Mouse (Mus musculus) ES-CJ7 (cell line): ENCODE data around the gene Dlec1.

Experiments
- DNase-seq: peaks from one replicate; pipeline ENCODE4 v3.0.0; 2011; ENCODE audit warnings: low read depth, low spot score

Gene Dlec1

DNA sequence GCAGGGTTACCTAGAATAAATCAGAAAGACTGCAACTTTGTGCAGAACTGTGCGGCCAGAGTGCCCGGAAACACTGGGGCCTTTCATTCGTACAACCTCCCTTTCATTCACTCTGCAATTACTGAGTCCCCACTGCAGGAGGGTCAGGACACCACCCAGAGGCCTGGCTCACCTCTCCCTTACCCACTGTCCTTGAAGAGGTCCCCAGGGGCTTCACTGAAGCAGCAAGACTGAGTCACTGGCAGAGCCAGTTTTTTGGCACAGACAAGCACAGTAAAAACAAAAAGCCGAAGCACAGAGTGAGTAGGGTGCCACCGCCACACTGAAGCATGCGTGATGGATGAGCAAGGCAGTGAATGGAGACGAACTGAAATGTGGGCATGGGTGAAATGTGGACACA lies 12.8 kb upstream of the Dlec1 start:
- no peak for DNase-seq

GRCm38 (mm10) chr9:119090462-119090861 lies 11.8 kb upstream of the Dlec1 start:
- DNase-seq, result no peak

- DNase-seq, result no peak
These were observed 10.5 kb upstream of the Dlec1 start for GRCm38 (mm10) chr9:119091581-119092310.

GRCm38 (mm10) chr9:119092473-119093418 lies 9.5 kb upstream of the Dlec1 start:
- DNase-seq, result no peak

DNA sequence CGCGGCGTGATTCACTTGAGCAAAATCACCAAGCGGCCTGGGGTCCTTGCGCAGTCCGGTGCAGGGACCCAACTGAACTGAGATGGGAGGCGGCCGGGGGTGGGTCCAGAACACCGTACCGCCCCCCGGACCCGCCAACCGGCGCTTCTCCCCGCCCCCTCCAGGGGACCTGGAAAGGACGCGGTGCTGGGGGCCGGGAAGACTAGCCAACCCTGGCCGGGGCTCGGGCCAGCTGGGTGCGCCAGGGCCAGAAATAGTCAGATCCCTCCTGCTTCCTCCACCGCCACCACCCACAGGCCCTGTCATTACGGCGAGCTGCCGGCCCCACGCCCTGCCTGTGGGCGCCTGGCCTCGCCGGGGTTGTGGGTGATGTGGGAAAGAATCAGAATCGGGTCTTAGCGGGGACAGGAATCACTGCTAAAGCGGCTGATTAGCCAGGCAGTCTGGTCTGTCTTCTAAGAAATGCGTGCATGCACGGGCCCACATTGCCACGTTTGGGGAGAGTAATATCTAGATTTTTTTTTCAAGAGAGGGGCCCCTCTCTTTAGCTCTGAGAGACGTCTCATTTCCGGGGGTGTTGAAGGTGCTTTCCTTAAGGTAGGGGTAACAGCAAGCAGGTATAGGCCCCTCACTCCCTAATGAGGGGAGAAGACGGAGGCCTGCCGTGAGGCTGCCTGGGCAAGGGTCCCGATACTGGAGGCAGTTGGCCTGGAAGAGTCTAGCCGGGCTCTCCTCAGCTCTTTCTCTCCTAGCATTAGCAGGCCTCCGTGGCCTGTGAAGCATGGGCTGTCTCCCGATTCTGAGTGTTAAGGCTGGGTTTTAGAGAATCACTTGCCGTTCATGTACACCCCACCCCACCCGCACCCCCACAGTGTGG lies 8.6 kb upstream of the Dlec1 start, which contains the start of gene Plcd1:
Gene Plcd1 (minus strand): TSS at position 84 of the 877 bp plus-strand sequence.
- DNase-seq, result no peak

DNA sequence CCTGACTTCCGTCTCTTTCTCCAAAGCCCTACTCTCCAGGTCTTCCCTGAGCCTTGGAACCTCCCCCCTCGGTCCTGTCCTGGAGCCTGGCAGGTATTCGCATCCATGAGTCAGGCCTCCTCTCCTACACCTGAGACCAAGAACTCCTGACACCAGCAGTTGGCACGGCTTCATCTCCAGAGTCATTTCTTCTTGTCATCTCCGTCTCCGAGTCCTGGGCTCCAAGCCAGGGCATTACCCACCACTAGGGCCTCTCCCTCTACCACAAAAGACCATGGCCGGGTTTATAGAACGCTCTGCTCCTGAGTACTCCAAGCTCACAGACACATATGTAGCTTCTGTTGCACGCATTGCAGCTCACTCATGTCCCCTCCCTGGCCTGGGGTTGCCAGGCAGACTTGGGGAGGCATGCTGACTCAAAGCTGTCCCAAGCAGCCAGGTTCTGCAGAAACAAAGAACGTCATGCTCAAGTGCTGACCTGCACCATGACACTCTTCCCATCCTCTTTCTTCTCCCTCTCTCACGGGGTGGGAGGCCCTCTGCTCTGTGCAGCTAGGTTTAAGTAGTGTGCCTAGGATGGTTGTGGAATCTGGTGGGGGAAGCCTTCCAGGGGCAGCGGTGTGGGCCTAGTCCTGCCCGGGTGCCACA lies 7.7 kb upstream of the Dlec1 start:
- no peak for DNase-seq

GRCm38 (mm10) chr9:119100177-119100898 lies 1.9 kb upstream of the Dlec1 start:
- peak; percentile 54 for DNase-seq

- DNase-seq, result peak; percentile 83
These were observed 470 bp downstream of the Dlec1 start for GRCm38 (mm10) chr9:119102783-119103113.

DNA sequence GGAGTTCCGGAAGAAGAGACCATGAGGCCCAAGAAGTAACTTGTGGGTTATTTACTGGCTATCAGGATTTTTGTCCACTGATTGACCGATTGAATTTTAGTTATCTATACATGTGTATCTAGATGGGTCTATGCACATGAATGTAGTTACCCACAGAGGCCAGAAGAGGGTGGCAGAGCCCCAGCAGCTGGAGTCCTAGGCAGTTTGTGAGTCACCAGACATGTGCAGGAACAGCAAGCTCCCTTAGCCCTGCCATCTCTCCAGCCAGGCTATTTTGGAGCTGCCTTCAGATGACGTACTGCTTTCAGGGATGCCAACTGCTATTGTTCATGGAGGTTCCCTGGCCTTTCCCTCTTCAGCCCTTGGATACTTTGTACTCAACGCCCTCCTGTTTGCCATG lies 5.3 kb downstream of the Dlec1 start:
- DNase-seq, result peak; percentile 73

- no peak for DNase-seq
These were observed 7.5 kb downstream of the Dlec1 start for GRCm38 (mm10) chr9:119109685-119110353.

GRCm38 (mm10) chr9:119110640-119111039 lies 8.4 kb downstream of the Dlec1 start:
- DNase-seq, result no peak

- peak; percentile 65 for DNase-seq
These were observed 12.6 kb downstream of the Dlec1 start for GRCm38 (mm10) chr9:119114911-119115310.

GRCm38 (mm10) chr9:119119409-119120167 lies 17.3 kb downstream of the Dlec1 start:
- no peak for DNase-seq

- DNase-seq, result no peak
These were observed 17.9 kb downstream of the Dlec1 start for GRCm38 (mm10) chr9:119120168-119120560.

- no peak for DNase-seq
These were observed 20.5 kb downstream of the Dlec1 start for GRCm38 (mm10) chr9:119122596-119123369.

- no peak for DNase-seq
These were observed 26.3 kb downstream of the Dlec1 start for GRCm38 (mm10) chr9:119128436-119129181.

DNA sequence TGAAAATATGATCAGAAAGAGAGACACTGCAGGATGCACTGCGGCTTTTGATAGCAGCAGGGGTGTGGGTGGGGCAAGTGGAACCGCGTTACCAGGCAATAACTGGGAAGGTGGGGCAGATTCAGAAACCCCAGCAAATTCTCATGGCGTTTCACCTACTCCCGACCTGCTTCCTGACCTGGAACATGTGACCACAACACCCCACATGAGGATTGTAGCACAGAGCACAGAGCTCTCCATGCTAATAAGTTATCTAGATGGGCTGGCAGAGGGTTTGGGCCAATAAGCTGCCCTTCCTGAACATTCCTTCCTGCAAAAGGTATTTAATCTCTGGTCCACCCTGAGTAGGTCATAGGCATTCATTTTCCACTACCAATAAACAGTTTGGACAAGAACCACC lies 28.4 kb downstream of the Dlec1 start:
- no peak for DNase-seq

DNA sequence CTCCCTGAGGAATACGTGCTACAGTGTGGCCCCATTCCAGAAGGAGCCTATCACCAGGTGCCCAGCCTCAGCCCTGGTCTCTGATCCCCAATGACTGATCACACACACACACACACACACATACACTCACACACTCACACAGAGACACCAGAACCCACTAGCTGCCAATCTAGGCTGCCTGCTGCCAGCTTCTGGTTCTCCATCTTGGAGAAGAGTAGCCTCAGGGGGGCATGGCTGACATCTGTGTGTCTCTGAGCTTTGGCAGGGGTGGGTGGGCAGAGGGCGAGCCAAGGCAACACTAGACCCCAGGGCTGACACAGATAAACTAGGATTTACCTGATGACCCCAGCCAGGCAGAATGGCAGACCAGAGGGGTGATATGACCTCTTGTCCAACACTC lies 36.6 kb downstream of the Dlec1 start:
- no peak for DNase-seq
